ENCODE assay signal across 21 mouse cellular contexts in genomic region chr11:78755299-78755698, GRCm38 (mm10). TPM values are rescaled to one million over a fixed set of nuclear protein-coding genes. Genes with fewer than 3 reads are reported as not detected.
DNase-seq lines count a peak whose midpoint lies in the region; TF ChIP-seq lines count a peak whose summit lies in the region.
"Had no signal": no experiment of that assay in that cellular context is flagged by ENCODE, and none has a peak within 500 bp of the region (broad histone marks: within the 10 kb centered on the region; RNA-seq: fewer than 3 reads in every experiment).

No protein-coding gene starts in this region.

- H3K36me3 ChIP-seq in MEL (ENCODE audit: control insufficient read depth in 1 of 2, insufficient read depth in 2 of 2, low read length in 2 of 2), result peaks cover 0 to 20% of the 10 kb centered on the region in 2 experiments; a peak in 2 of 4 replicates
- H3K36me3 ChIP-seq: embryonic facial prominence, embryonic 13.5 days; embryonic facial prominence, embryonic 15.5 days; forebrain, embryonic 12.5 days had no signal

- TF ChIP-seq RAD21 in MEL (IDR thresholded peaks at IDR 0.05; ENCODE audit: low read depth, low read length), result no peak

- TF ChIP-seq EP300 in MEL (IDR thresholded peaks at IDR 0.05; ENCODE audit: low read depth in 1 of 2, low read length in 2 of 2), result no peak

- no peak for TF ChIP-seq POLR2A in MEL (IDR thresholded peaks at IDR 0.05; ENCODE audit: control insufficient read depth in 1 of 2, insufficient read depth in 1 of 2, low read depth in 1 of 2, low read length in 2 of 2, poor library complexity in 1 of 2)

- no peak for TF ChIP-seq CTCF in left cerebral cortex, adult 2 months (IDR thresholded peaks at IDR 0.05)
- no peak for TF ChIP-seq CTCF in MEL (IDR thresholded peaks at IDR 0.05 in 2 of 3, conservative IDR thresholded peaks at IDR 0.05 in 1 of 3; ENCODE audit: control insufficient read depth in 1 of 3, insufficient read depth in 1 of 3, low read depth in 2 of 3, low read length in 3 of 3, poor library complexity in 1 of 3, severe bottlenecking in 1 of 3)

- no peak for DNase-seq in left cerebral cortex, adult 2 months (ENCODE audit: extremely low spot score in 1 of 2, low spot score in 2 of 2)
- no peak for DNase-seq in left cerebral cortex, adult 18-20 months (ENCODE audit: low spot score in 2 of 2)
- DNase-seq in MEL (ENCODE audit: low read depth, low spot score), result no peak
- peak; percentile 60 for DNase-seq in brain, adult 2 months (ENCODE audit: low read depth, low spot score)
- DNase-seq in telencephalon, adult 2 months (ENCODE audit: low read depth, low spot score), result peak; percentile 67
- DNase-seq in thymus, adult 18-20 months, result no peak
- DNase-seq in cerebellum, postnatal 14 days, result no peak
- DNase-seq: adrenal gland, adult 8-10 months; adrenal gland, postnatal 14 days; adrenal gland, postnatal 36 days; cerebellum, adult 11 months; cerebellum, adult 18-20 months; cerebellum, adult 8-10 months; cerebellum, adult 9-11 months; cerebellum, postnatal 25 days; embryo, embryonic 11 days had no signal

- H3K79me2 ChIP-seq in MEL (ENCODE audit: control insufficient read depth, insufficient read depth, low read length, poor library complexity), result peaks cover 11% of the 10 kb centered on the region

- no peak overlapping the region for H3K9ac ChIP-seq in MEL (ENCODE audit: control insufficient read depth, low read depth, low read length, poor library complexity, severe bottlenecking)
- H3K9ac ChIP-seq: embryonic facial prominence, embryonic 13.5 days; embryonic facial prominence, embryonic 15.5 days; forebrain, embryonic 12.5 days had no signal

- H3K4me1 ChIP-seq in MEL (ENCODE audit: control insufficient read depth in 1 of 2, insufficient read depth in 2 of 2, low read length in 2 of 2), result peaks cover 8 to 24% of the 10 kb centered on the region in 2 experiments

- intact Hi-C loops in left cerebral cortex, adult 2 months (cut with DNase I), result loop anchor here (1.0 to 5.0 kb wide), 3 partner anchors 29 to 72 kb away; partner anchors contain the start of gene Lyrm9

- H3K4me3 ChIP-seq in left cerebral cortex, adult 2 months, result no peak overlapping the region
- no peak overlapping the region for H3K4me3 ChIP-seq in MEL (ENCODE audit: control insufficient read depth in 1 of 2, insufficient read depth in 1 of 2, low read depth in 2 of 2, low read length in 2 of 2)
- H3K4me3 ChIP-seq: embryonic facial prominence, embryonic 13.5 days; embryonic facial prominence, embryonic 15.5 days; erythroblast, embryonic 14.5 days; forebrain, embryonic 10.5 days; forebrain, embryonic 12.5 days had no signal

- peak overlapping the region; percentile 80 for H3K27ac ChIP-seq in left cerebral cortex, adult 2 months
- H3K27ac ChIP-seq in MEL (ENCODE audit: control insufficient read depth, low read depth, low read length), result no peak overlapping the region
- H3K27ac ChIP-seq: embryonic facial prominence, embryonic 13.5 days; embryonic facial prominence, embryonic 15.5 days; forebrain, embryonic 10.5 days; forebrain, embryonic 12.5 days had no signal

- peaks cover 0 to 3% of the 10 kb centered on the region in 2 experiments; a peak in 1 of 4 replicates for H3K27me3 ChIP-seq in MEL (ENCODE audit: control insufficient read depth in 1 of 2, insufficient read depth in 2 of 2, low read length in 2 of 2)
- H3K27me3 ChIP-seq: embryonic facial prominence, embryonic 13.5 days; embryonic facial prominence, embryonic 15.5 days; forebrain, embryonic 12.5 days had no signal

- no peaks in the 10 kb centered on the region for H3K9me3 ChIP-seq in MEL (replicated peaks; ENCODE audit: insufficient read depth, low read length)
- H3K9me3 ChIP-seq: embryonic facial prominence, embryonic 13.5 days; embryonic facial prominence, embryonic 15.5 days; forebrain, embryonic 10.5 days; forebrain, embryonic 12.5 days had no signal

TF ChIP-seq in MEL, 35 proteins besides CTCF, POLR2A, EP300 and RAD21:
- TF ChIP-seq JUND (IDR thresholded peaks at IDR 0.05; ENCODE audit: low read depth, low read length), result no peak
- peak; percentile 69; the same call in 1 of the 2 replicates for TF ChIP-seq GATA1 (IDR thresholded peaks at IDR 0.05; ENCODE audit: low read depth, low read length)
- no peak for TF ChIP-seq TBP (IDR thresholded peaks at IDR 0.05; ENCODE audit: low read depth, low read length)

RNA-seq across cellular contexts. Expression of gene Ccnq, which starts 3.8 kb away (rescaled TPM):
- total RNA-seq in left cerebral cortex, adult 2 months (2021), result 10 to 100 TPM; 16.1 to 20.1 TPM
- total RNA-seq in left cerebral cortex, adult 18-20 months (2021), result 10 to 100 TPM; 16.1 to 16.7 TPM
- 74.1 and 77.5 TPM in 2 replicates for total RNA-seq in MEL (2012; rRNA removed)
- polyA plus RNA-seq in MEL (2012; ENCODE audit: insufficient read depth in 1 of 2, insufficient read length in 2 of 2, low read depth in 1 of 2, low replicate concordance in 2 of 2, missing spikeins in 1 of 2), result 10 to 100 TPM in 1 of 2 experiments, not detected in 1; 80.5 TPM

RNA-seq across cellular contexts. Expression of gene Nlk, which starts 58.1 kb away (rescaled TPM):
- 100 to 1,000 TPM; 115 to 118 TPM for total RNA-seq in left cerebral cortex, adult 2 months (2021)
- 100 to 1,000 TPM; 103 to 113 TPM for total RNA-seq in left cerebral cortex, adult 18-20 months (2021)
- 17.9 and 20.0 TPM in 2 replicates for total RNA-seq in MEL (2012; rRNA removed)
- 10 to 100 TPM in 1 of 2 experiments, not detected in 1; 16.9 TPM for polyA plus RNA-seq in MEL (2012; ENCODE audit: insufficient read depth in 1 of 2, insufficient read length in 2 of 2, low read depth in 1 of 2, low replicate concordance in 2 of 2, missing spikeins in 1 of 2)

Comparison
In these comparisons a context has a peak if more than half of its experiments do, and no peak if none do; other contexts are left out.
1. DNase-seq: peak in brain, adult 2 months (single experiment) and telencephalon, adult 2 months (single experiment); none in left cerebral cortex, adult 2 months (0 of 2), left cerebral cortex, adult 18-20 months (0 of 2), MEL (single experiment), thymus, adult 18-20 months (0 of 2) and cerebellum, postnatal 14 days (0 of 2).